Mouse (Mus musculus) lung, adult 2 months (tissue): ENCODE data around the gene Ttc27. TPM values are rescaled to one million over a fixed set of nuclear protein-coding genes. Genes with fewer than 3 reads are reported as not detected.

Source experiments
- DNase-seq: peaks from one replicate; pipeline ENCODE4 v3.0.0; 2022
- H3K4me1 ChIP-seq: fragments of 200-500 bp; 2 replicates; pipeline ENCODE4 v1.6.1; 2011; ENCODE audit warnings: low read length; ENCODE audit not compliant: control insufficient read depth, insufficient read depth
- H3K4me3 ChIP-seq: fragments of 200-500 bp; replicated peaks from 2 replicates; pipeline ENCODE3; 2011; ENCODE audit warnings: low read depth, mild to moderate bottlenecking, control low read depth, low read length; ENCODE audit errors: extremely low read depth
- CTCF ChIP-seq: fragments of 200-500 bp; IDR thresholded peaks from 2 replicates; pipeline ENCODE4 v1.5.1; 2011; ENCODE audit warnings: mild to moderate bottlenecking, low read length, control low read depth; ENCODE audit not compliant: insufficient read depth
- POLR2A ChIP-seq: fragments of 200-500 bp; IDR thresholded peaks from 2 replicates; pipeline ENCODE4 v1.6.1; 2011; ENCODE audit warnings: low read depth, mild to moderate bottlenecking, control low read depth, low read length, borderline replicate concordance; ENCODE audit errors: extremely low read depth
- WGBS: fragments of 180-500 bp; shearing (Covaris S2); methylation state at CpG from one replicate; pipeline ENCODE4 v1.1.7; 2018; 5-methylcytosine and 5-hydroxymethylcytosine counted together
- polyA plus RNA-seq: library from polyadenylated mRNA; depleted of rRNA; stranded (reverse); fragments of >200 nt; gene quantifications from 2 replicates; pipeline ENCODE4 v1.2.3, GENCODE M21; 2012

Ttc27 gene
- polyA plus RNA-seq, 1 experiment, result 4.5 TPM

DNA sequence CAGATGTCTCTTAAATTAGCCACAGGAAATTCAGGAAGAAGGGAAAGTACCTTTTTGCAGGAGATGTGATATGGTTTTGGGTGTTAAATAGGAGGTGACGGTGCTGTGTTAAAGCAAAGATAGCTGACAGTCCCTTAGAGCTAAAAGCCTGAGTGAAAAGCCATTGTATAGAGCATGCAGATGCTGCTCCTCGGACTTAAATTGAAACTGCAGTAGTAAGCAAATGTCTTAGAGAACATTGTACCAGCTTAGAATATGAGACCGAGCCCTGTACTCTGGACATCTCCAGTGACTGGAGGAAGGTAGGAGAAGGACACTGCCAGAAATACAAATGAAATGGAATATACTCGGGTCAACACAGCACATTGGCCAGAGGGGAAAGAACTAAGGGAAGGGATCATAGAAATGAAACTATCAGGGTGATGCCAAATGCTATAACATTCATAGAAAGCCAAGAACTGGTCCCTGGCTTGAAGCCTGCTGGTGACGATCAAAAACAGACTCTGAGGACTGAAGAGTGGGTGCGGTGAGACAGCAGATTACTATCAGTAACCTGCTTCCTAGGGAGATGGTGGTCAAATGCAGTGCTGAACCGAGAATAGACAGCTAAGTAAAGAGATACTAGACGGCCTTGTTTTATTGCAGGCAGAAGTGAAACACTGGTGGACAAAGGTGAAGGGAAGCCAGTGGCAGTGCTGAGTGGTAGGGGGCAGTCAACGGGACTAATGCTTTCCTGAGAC, 90.1 kb downstream of the Ttc27 start:
- WGBS, result 65% methylated on average over 9 of the region's 9 CpGs
- TF ChIP-seq POLR2A (no peak), CTCF (no peak)
- Histone ChIP-seq H3K4me1 (no peaks in the 10 kb centered on the region; the same call in 1 of the 2 replicates), H3K4me3 (no peak overlapping the region)
- DNase-seq, result no peak

DNA sequence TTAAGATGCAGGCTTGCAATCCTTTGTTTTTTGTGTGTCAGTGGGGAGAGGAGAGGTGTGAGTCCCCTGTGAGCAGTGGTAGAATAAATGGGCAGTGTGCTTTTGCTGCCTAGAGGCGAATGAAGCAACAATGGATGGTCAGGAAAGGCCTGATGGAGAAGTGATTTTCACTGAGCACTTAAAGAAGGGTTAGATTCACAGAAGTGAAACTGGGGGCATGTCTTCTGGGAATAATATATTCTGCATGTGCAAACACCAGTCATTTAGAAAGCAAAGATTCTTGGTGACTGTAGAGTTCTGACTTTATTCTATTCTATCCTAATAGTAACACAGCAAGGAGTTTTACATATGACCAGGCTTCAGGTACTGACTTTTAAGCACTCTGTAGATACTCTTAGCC, 90.8 kb downstream of the Ttc27 start:
- TF ChIP-seq CTCF, result no peak
- no peak for TF ChIP-seq POLR2A

DNA sequence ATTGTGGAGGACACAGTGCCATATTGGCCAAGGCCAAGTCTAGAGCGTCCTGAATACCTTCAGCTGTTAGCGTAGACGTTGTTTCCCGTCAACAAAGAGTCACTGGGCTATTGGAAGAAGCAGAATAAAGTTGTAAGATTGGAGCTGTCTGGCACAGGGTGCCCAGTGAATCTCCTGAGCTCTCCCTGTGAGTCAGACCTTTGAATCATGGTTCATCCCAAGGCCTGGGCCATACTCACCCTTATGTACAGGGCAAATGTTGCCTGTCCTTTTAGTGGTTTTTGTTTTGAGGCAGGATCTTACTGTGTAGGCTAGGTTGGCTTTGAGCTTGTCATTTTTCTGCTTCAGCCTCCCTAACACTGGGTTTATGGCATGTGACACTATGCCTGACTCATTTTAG, 91.4 kb downstream of the Ttc27 start:
- TF ChIP-seq POLR2A (no peak), CTCF (no peak)
- H3K4me1 ChIP-seq, result no peaks in the 10 kb centered on the region; the same call in 1 of the 2 replicates
- WGBS, result 87% methylated on average over 4 of the region's 4 CpGs
- DNase-seq, result no peak
- H3K4me3 ChIP-seq, result no peak overlapping the region

More for the DNA sequence above, 90.8 kb downstream of the Ttc27 start:
- DNase-seq, result no peak
- Histone ChIP-seq H3K4me1 (no peaks in the 10 kb centered on the region; the same call in 1 of the 2 replicates), H3K4me3 (no peak overlapping the region)
- WGBS, result 81% methylated on average over 1 of the region's 1 CpGs

DNA sequence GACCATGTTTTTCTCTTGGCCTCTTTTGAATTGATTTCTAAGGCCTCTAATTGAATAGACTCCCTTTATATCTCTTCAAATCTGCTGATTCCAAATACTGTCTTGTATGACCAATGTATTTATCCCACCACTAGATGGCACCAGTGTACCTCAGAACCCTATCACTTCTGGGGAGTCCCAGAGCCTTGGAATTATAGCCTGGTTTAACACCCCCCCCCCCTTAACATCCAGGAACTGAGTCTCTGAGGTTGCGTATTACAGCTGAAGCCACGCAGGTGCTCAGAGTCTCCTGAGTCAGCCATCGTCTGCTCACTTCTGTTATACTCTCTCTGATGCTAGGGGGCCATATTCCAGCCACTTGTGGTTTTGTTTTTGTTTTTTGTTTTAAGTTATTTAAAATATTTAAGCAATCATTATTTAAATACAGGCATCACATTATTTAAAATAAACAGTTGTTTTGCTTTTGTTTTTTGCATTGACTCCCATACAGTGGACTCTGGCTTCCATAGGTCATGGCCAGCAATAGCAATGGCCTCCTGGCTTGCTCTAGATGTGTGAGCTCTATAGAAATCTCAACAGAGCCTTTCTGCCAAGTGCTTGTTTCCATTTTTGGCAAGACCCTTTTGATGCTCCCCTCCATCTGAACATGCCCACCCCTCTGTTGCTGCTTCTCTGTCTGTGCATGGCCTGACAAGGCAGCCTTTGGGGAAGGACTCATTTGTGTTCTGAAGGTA, 93.5 kb downstream of the Ttc27 start:
- 35% methylated on average over 3 of the region's 3 CpGs for WGBS
- TF ChIP-seq CTCF, result 0 out of 2 replicates have a peak, but pooled peaks have one; percentile 19
- no peak for TF ChIP-seq POLR2A
- H3K4me3 ChIP-seq, result no peak overlapping the region
- H3K4me1 ChIP-seq, result no peaks in the 10 kb centered on the region; the same call in 1 of the 2 replicates
- DNase-seq, result peak; percentile 7

DNA sequence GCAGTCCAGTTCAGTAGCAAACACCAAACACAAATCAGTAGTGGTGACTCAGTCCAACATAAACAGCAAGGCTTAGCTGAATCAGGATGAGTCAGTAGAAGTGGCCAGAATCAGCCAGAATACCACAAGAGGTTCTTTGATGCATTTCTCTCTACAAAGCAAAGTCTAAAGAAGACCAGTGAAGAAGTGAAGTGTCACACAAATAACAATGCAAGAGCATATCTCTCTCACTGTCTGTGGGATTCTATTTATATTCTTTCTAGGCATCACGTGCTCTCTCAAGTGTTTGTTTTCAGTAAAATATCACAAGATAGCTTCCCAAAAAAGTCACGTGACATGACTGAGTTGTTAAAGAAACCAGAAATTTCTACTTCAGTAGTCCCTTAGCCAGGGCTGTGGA, 102.2 kb downstream of the Ttc27 start:
- no peak for DNase-seq
- Histone ChIP-seq H3K4me3 (no peak overlapping the region), H3K4me1 (no peaks in the 10 kb centered on the region; the same call in 1 of the 2 replicates)
- 57% methylated on average over 2 of the region's 2 CpGs for WGBS
- no peak for TF ChIP-seq CTCF
- no peak for TF ChIP-seq POLR2A

- 98% methylated on average over 2 of the region's 2 CpGs for WGBS
- Histone ChIP-seq H3K4me1 (no peaks in the 10 kb centered on the region), H3K4me3 (no peak overlapping the region)
- TF ChIP-seq CTCF (no peak), POLR2A (no peak)
- no peak for DNase-seq
Observed at GRCm38 (mm10) chr17:74830851-74831250, 113.3 kb downstream of the Ttc27 start.

DNA sequence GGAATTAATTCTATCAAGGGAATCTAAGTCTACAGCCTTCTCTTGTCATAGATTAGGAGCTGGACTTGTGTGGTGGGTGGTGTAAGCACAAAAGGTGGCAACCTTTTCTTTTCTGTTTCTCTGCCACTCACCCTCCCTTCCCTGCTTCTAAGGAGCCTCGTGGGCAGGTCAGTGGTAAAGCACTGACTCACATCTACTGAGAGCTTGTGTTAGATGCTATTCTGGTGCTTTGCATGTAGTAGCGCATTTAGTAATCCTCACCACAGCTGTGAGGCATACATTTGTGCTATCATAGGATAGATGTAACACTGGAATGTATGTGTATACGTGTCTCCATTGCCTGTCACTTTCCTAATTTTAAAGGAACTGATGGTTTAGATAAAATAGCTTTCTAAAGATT, 124.2 kb downstream of the Ttc27 start:
- no peak for TF ChIP-seq CTCF
- no peak for TF ChIP-seq POLR2A
- no peak overlapping the region for H3K4me3 ChIP-seq
- WGBS, result 79% methylated on average over 3 of the region's 3 CpGs
- DNase-seq, result no peak
- H3K4me1 ChIP-seq, result peaks cover 9% of the 10 kb centered on the region; the same call in 1 of the 2 replicates

- DNase-seq, result no peak
- Histone ChIP-seq H3K4me3 (no peak overlapping the region), H3K4me1 (peaks cover 9% of the 10 kb centered on the region; the same call in 1 of the 2 replicates)
- 78% methylated on average over 3 of the region's 3 CpGs for WGBS
- TF ChIP-seq POLR2A (no peak), CTCF (no peak)
Observed at GRCm38 (mm10) chr17:74842603-74843002, 125.1 kb downstream of the Ttc27 start.

DNA sequence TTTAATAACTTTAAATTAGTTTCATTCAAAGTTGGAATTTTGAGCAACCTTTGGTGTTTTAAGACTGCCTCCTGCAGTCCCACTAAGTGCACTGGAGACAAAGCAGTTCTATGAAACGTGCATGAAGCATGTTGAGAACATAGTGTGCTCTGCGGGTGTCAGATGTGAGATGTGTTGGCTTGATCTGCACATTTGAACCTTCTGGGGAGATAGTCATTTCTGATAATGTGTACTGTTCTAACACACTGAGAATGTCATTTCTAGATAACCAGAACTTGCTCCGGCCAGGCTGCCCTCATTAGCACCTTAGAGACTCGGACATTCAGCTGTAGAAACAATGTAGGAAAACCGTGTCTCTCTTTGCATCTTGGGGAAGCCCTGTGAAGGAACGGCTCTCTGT, 126.0 kb downstream of the Ttc27 start:
- no peak for DNase-seq
- WGBS, result 93% methylated on average over 6 of the region's 6 CpGs
- no peak overlapping the region for H3K4me3 ChIP-seq
- peaks cover 9% of the 10 kb centered on the region; the same call in 1 of the 2 replicates for H3K4me1 ChIP-seq
- TF ChIP-seq CTCF (no peak), POLR2A (no peak)

DNA sequence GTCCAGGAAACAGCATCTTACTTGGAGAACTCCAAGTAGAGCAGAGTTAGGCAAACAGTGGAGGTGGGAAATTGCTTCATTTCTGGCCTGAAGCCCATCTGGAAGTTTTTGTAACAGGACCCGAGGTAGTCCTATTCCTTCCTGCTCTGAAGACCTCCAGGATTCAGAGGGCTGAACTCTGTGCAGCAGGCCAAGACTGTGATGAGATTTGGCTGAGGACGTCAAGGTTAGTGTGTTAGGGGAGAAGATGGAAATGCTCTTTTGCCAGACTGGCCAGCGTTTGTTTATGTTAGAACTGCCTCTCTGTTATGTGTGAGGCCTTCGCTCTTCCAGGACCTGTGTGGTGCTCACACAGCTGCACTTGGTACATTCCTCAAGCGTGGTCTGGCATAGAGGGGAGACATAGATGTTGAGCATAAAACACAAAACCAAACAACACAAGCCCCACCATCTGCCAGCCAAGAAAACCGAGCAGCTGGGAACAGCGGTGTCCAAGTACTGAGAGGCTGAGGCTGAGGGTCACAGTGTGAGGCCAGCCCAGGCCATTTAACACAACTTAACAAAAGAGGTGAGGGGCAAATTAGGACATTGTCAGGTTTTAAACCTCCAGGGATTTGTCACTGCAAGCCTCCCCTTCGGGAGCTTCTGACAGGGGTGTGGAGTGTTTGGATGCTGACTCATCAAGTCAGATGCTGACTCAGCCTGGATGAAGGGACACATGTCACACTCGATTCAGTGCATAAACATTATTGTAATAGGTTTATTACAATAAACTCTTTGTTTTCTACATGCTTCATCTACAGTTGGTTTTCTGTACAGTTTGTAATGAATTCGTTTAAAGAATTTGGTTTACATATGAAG, 128.7 kb downstream of the Ttc27 start:
- Histone ChIP-seq H3K4me3 (no peak overlapping the region), H3K4me1 (peaks cover 9% of the 10 kb centered on the region; the same call in 1 of the 2 replicates)
- 27% methylated on average over 10 of the region's 10 CpGs for WGBS
- peak; percentile 28 for DNase-seq
- TF ChIP-seq CTCF, result no peak
- no peak for TF ChIP-seq POLR2A
